Mouse (Mus musculus): ENCODE results near the gene Olfr129. TPM values are rescaled to one million over a fixed set of nuclear protein-coding genes. Genes with fewer than 3 reads are reported as not detected.

The Olfr129 gene
- not detected for polyA plus RNA-seq (2017; shearing (Covaris generic))

- ATAC-seq = no peak
Observed at GRCm38 (mm10) chr17:38059979-38060378, at the start of gene Olfr129. Olfr129 (minus strand) TSS chr17:38060079.

- no peak for ATAC-seq
Observed at GRCm38 (mm10) chr17:38088593-38088992, 28.7 kb upstream of the Olfr129 start, which contains the start of gene Olfr131. Olfr131 (minus strand) TSS chr17:38088693.

- no peak for ATAC-seq
Observed at GRCm38 (mm10) chr17:38082364-38082763, 22.5 kb upstream of the Olfr129 start.

GRCm38 (mm10) chr17:38063621-38064020, 3.7 kb upstream of the Olfr129 start, which contains the start of gene Olfr130:
Olfr130 (plus strand) TSS chr17:38063921.
- no peak for ATAC-seq

- no peak for ATAC-seq
Observed at GRCm38 (mm10) chr17:38026297-38026696, 33.6 kb downstream of the Olfr129 start.

- no peak for ATAC-seq
Observed at GRCm38 (mm10) chr17:38016341-38016740, 43.5 kb downstream of the Olfr129 start.

GRCm38 (mm10) chr17:38004996-38005395, 54.9 kb downstream of the Olfr129 start:
- no peak for ATAC-seq

Other genes starting within 250 kb of the Olfr129 start
- gene Olfr125, start 227.1 kb downstream of the Olfr129 start, polyA plus RNA-seq (2017; shearing (Covaris generic)) = not detected
- not detected for gene Olfr126, start 212.6 kb downstream of the Olfr129 start, polyA plus RNA-seq (2017; shearing (Covaris generic))
- gene Olfr127, start 159.6 kb downstream of the Olfr129 start, polyA plus RNA-seq (2017; shearing (Covaris generic)) = not detected
- under 1 TPM in 1 of 2 experiments, not detected in 1; 0.17 TPM for gene Olfr128, start 139.5 kb downstream of the Olfr129 start, polyA plus RNA-seq (2017; shearing (Covaris generic))
- not detected for gene Olfr761, start 107.0 kb downstream of the Olfr129 start, polyA plus RNA-seq (2017; shearing (Covaris generic))
- not detected for gene Olfr130, start 3.8 kb upstream of the Olfr129 start, polyA plus RNA-seq (2017; shearing (Covaris generic))
- not detected for gene Olfr131, start 28.6 kb upstream of the Olfr129 start, polyA plus RNA-seq (2017; shearing (Covaris generic))
- not detected for gene Olfr132, start 74.4 kb upstream of the Olfr129 start, polyA plus RNA-seq (2017; shearing (Covaris generic))
- gene Olfr133, start 85.2 kb upstream of the Olfr129 start, polyA plus RNA-seq (2017; shearing (Covaris generic)) = not detected
- not detected for gene Olfr134, start 111.3 kb upstream of the Olfr129 start, polyA plus RNA-seq (2017; shearing (Covaris generic))
- not detected for gene Olfr135, start 144.3 kb upstream of the Olfr129 start, polyA plus RNA-seq (2017; shearing (Covaris generic))
- gene Olfr138, start 201.0 kb upstream of the Olfr129 start, polyA plus RNA-seq (2017; shearing (Covaris generic)) = not detected
- gene Olfr137, start 247.5 kb upstream of the Olfr129 start, polyA plus RNA-seq (2017; shearing (Covaris generic)) = not detected